Mouse (Mus musculus): ENCODE data around the gene Sucla2.

DNA sequence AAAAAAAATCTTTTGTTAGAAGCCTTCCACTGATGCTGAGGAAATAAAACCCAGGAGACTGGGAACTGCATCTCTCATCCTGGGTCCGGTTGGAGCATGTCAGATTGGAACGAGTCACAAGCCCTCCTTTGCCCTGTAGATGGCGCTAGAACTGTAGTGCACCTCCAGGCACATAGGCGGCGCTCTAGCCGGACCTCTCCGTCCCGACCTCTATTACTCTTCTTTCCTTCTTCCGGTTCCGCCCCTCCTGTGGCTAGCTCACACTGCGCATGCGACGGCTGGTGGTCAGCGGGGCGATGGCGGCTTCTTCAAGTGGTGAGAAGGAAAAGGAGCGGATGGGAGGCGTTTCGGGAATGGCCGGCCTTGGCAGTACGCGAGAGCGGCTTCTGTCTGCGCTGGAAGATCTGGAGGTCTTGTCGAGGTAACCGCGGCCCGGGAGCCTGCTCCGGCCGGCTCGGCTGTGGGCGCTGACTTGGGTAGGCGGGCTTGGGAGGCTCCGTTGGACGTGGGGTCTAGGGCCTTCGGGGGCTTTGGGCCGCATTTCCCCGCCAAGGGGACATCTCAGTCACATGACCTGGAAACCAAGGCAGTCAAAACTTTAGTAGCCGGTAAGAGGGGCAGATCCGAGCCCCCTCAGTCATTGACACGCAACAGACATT is 15.2 kb upstream of the Sucla2 start, which contains the start of gene Med4:
- TF ChIP-seq CTCF (IDR thresholded peaks at IDR 0.05; ENCODE audit: borderline replicate concordance, control insufficient read depth, extremely low read depth, insufficient read depth, low read length, poor library complexity) (peak; percentile 100), POLR2A (IDR thresholded peaks at IDR 0.05; ENCODE audit: control insufficient read depth, extremely low read depth, insufficient read depth, low read length, poor library complexity) (peak; percentile 46; the same call in 1 of the 2 replicates)
